Comparison of ENCODE assay signal across 25 mouse cellular contexts in genomic region chr11:78136132-78136531, GRCm38 (mm10). TPM values are rescaled to one million over a fixed set of nuclear protein-coding genes. Genes with fewer than 3 reads are reported as not detected.
DNase-seq lines count a peak whose midpoint lies in the region; ATAC-seq and TF ChIP-seq lines count a peak whose summit lies in the region.
"Had no signal": no experiment of that assay in that cellular context is flagged by ENCODE, and none has a peak within 500 bp of the region (broad histone marks: within the 10 kb centered on the region; RNA-seq: fewer than 3 reads in every experiment).

No protein-coding gene starts in this region.

- TF ChIP-seq RAD21 in MEL (IDR thresholded peaks at IDR 0.05; ENCODE audit: low read depth, low read length), result no peak

- no peaks in the 10 kb centered on the region for H3K9me3 ChIP-seq in liver, embryonic 13.5 days (replicated peaks)
- H3K9me3 ChIP-seq in liver, postnatal 0 days (ENCODE audit: low read length), result no peaks in the 10 kb centered on the region
- H3K9me3 ChIP-seq in MEL (replicated peaks; ENCODE audit: insufficient read depth, low read length), result no peaks in the 10 kb centered on the region
- H3K9me3 ChIP-seq: embryonic facial prominence, embryonic 10.5 days; embryonic facial prominence, embryonic 12.5 days; forebrain, embryonic 13.5 days; forebrain, embryonic 15.5 days; G1E had no signal

- H3K4me1 ChIP-seq in liver, embryonic 13.5 days (replicated peaks), result peaks cover 85% of the 10 kb centered on the region
- peaks cover 40% of the 10 kb centered on the region for H3K4me1 ChIP-seq in liver, postnatal 0 days (ENCODE audit: insufficient read depth)
- peaks cover 38 to 42% of the 10 kb centered on the region in 2 experiments for H3K4me1 ChIP-seq in MEL (ENCODE audit: control insufficient read depth in 1 of 2, insufficient read depth in 2 of 2, low read length in 2 of 2)
- H3K4me1 ChIP-seq: embryonic facial prominence, embryonic 12.5 days; forebrain, embryonic 15.5 days had no signal

- TF ChIP-seq POLR2A in MEL (IDR thresholded peaks at IDR 0.05; ENCODE audit: control insufficient read depth in 1 of 2, insufficient read depth in 1 of 2, low read depth in 1 of 2, low read length in 2 of 2, poor library complexity in 1 of 2), result no peak

- H3K27me3 ChIP-seq in liver, embryonic 13.5 days, result no peaks in the 10 kb centered on the region
- H3K27me3 ChIP-seq in liver, postnatal 0 days (ENCODE audit: insufficient read depth, low read length), result no peaks in the 10 kb centered on the region
- no peaks in the 10 kb centered on the region for H3K27me3 ChIP-seq in MEL (ENCODE audit: control insufficient read depth in 1 of 2, insufficient read depth in 2 of 2, low read length in 2 of 2)
- H3K27me3 ChIP-seq: CH12.LX; embryonic facial prominence, embryonic 12.5 days; forebrain, embryonic 13.5 days; forebrain, embryonic 15.5 days had no signal

- H3K79me2 ChIP-seq in MEL (ENCODE audit: control insufficient read depth, insufficient read depth, low read length, poor library complexity), result no peaks in the 10 kb centered on the region; the same call in 1 of the 2 replicates

- no peak for DNase-seq in liver, embryonic 13.5 days
- no peak for DNase-seq in liver, postnatal 0 days
- DNase-seq in MEL (ENCODE audit: low read depth, low spot score), result peak; percentile 82
- DNase-seq in heart, adult 9 months (ENCODE audit: low spot score in 2 of 2), result no peak
- no peak for DNase-seq in spleen, postnatal 36 days (ENCODE audit: low spot score in 2 of 2)
- DNase-seq: adrenal gland, adult 2 months; adrenal gland, postnatal 10 days; adrenal gland, postnatal 25 days; B cell, adult 2 months; cerebellum, adult 11 months; cerebellum, adult 18-20 months; cerebellum, adult 8-10 months; cerebellum, adult 9-11 months; cerebellum, postnatal 14 days; cerebellum, postnatal 36 days; forebrain, postnatal 0 days had no signal

- no peaks in the 10 kb centered on the region for H3K36me3 ChIP-seq in liver, embryonic 13.5 days
- H3K36me3 ChIP-seq in liver, postnatal 0 days (replicated peaks; ENCODE audit: insufficient read depth, low read length), result no peaks in the 10 kb centered on the region
- H3K36me3 ChIP-seq in MEL (ENCODE audit: control insufficient read depth in 1 of 2, insufficient read depth in 2 of 2, low read length in 2 of 2), result peaks cover 0 to 41% of the 10 kb centered on the region in 2 experiments; a peak in 2 of 4 replicates
- H3K36me3 ChIP-seq: embryonic facial prominence, embryonic 12.5 days; forebrain, embryonic 15.5 days had no signal

- H3K27ac ChIP-seq in liver, embryonic 13.5 days, result peak overlapping the region; percentile 68
- H3K27ac ChIP-seq in liver, postnatal 0 days (ENCODE audit: low read depth), result no peak overlapping the region
- H3K27ac ChIP-seq in MEL (ENCODE audit: control insufficient read depth, low read depth, low read length), result peak overlapping the region; percentile 31; the same call in 1 of the 2 replicates
- H3K27ac ChIP-seq: embryonic facial prominence, embryonic 10.5 days; embryonic facial prominence, embryonic 12.5 days; forebrain, embryonic 13.5 days; forebrain, embryonic 15.5 days had no signal

- no peak for ATAC-seq in liver, embryonic 13.5 days (ENCODE audit: low read depth)
- no peak for ATAC-seq in liver, postnatal 0 days
- ATAC-seq in common myeloid progenitor, adult 5-6 weeks (replicated peaks; ENCODE audit: low read depth, poor library complexity, severe bottlenecking), result peak; percentile 47; the same call in 1 of the 2 replicates
- peak; percentile 63 for ATAC-seq in megakaryocyte-erythroid progenitor cell, adult 5-6 weeks (replicated peaks; ENCODE audit: low FRiP score, low TSS enrichment, poor library complexity, severe bottlenecking)
- ATAC-seq: CD4-positive, CD25-positive, alpha-beta regulatory T cell, adult 4 months; forebrain, embryonic 13.5 days; forebrain, embryonic 15.5 days; forebrain, postnatal 0 days had no signal

- H3K4me3 ChIP-seq in liver, embryonic 13.5 days (replicated peaks), result no peak overlapping the region
- no peak overlapping the region for H3K4me3 ChIP-seq in liver, postnatal 0 days (ENCODE audit: low read depth, low read length)
- no peak overlapping the region for H3K4me3 ChIP-seq in MEL (ENCODE audit: control insufficient read depth in 1 of 2, insufficient read depth in 1 of 2, low read depth in 2 of 2, low read length in 2 of 2)
- H3K4me3 ChIP-seq: embryonic facial prominence, embryonic 10.5 days; embryonic facial prominence, embryonic 12.5 days; forebrain, embryonic 13.5 days; forebrain, embryonic 15.5 days had no signal

- WGBS in liver, embryonic 13.5 days (ENCODE audit: insufficient replicate concordance), result 40% methylated on average over 1 of the region's 1 CpGs
- 16% methylated on average over 1 of the region's 1 CpGs for WGBS in liver, postnatal 0 days (ENCODE audit: insufficient replicate concordance)

- H3K4me2 ChIP-seq in liver, embryonic 13.5 days, result no peak overlapping the region
- no peak overlapping the region for H3K4me2 ChIP-seq in liver, postnatal 0 days (ENCODE audit: low read depth, low read length)
- H3K4me2 ChIP-seq: embryonic facial prominence, embryonic 12.5 days; forebrain, embryonic 13.5 days; forebrain, embryonic 15.5 days had no signal

- no peak for TF ChIP-seq EP300 in liver, postnatal 0 days (IDR thresholded peaks at IDR 0.05; ENCODE audit: low read depth)
- TF ChIP-seq EP300 in MEL (IDR thresholded peaks at IDR 0.05; ENCODE audit: low read depth in 1 of 2, low read length in 2 of 2), result peak; percentile 84 to 89

- no peak overlapping the region for H3K9ac ChIP-seq in liver, embryonic 13.5 days
- H3K9ac ChIP-seq in liver, postnatal 0 days (replicated peaks), result no peak overlapping the region
- H3K9ac ChIP-seq in MEL (ENCODE audit: control insufficient read depth, low read depth, low read length, poor library complexity, severe bottlenecking), result no peak overlapping the region
- H3K9ac ChIP-seq: embryonic facial prominence, embryonic 12.5 days; forebrain, embryonic 13.5 days; forebrain, embryonic 15.5 days; forebrain, postnatal 0 days had no signal

- TF ChIP-seq CTCF in liver, postnatal 0 days (IDR thresholded peaks at IDR 0.05; ENCODE audit: low read depth), result no peak
- no peak for TF ChIP-seq CTCF in MEL (IDR thresholded peaks at IDR 0.05 in 2 of 3, conservative IDR thresholded peaks at IDR 0.05 in 1 of 3; ENCODE audit: control insufficient read depth in 1 of 3, insufficient read depth in 1 of 3, low read depth in 2 of 3, low read length in 3 of 3, poor library complexity in 1 of 3, severe bottlenecking in 1 of 3)

RNA-seq across cellular contexts. Expression of gene Traf4, which starts 29.3 kb away (rescaled TPM):
- 28.0 and 34.6 TPM in 2 replicates for polyA plus RNA-seq in liver, embryonic 13.5 days (2015; fragmentation: Nextera tagmentation; extraction: Ambion mirVana)
- 15.3 and 18.9 TPM in 2 replicates for polyA plus RNA-seq in liver, postnatal 0 days (2015; fragmentation: Nextera tagmentation; extraction: Ambion mirVana)
- total RNA-seq in MEL (2012; rRNA removed), result 21.0 and 42.0 TPM in 2 replicates
- polyA plus RNA-seq in MEL (2012; ENCODE audit: insufficient read depth in 1 of 2, insufficient read length in 2 of 2, low read depth in 1 of 2, low replicate concordance in 2 of 2, missing spikeins in 1 of 2), result 10 to 100 TPM in 1 of 2 experiments, not detected in 1; 34.4 TPM
- 6.9 and 10.2 TPM in 2 replicates for total RNA-seq in common myeloid progenitor, adult 5-6 weeks (2017)
- 30.3 and 39.1 TPM in 2 replicates for total RNA-seq in megakaryocyte-erythroid progenitor cell, adult 5-6 weeks (2014; fragmentation: Nextera tagmentation)
- 10.3 and 18.0 TPM in 2 replicates for total RNA-seq in megakaryocyte-erythroid progenitor cell, adult 5-6 weeks (2017)

RNA-seq across cellular contexts. Expression of gene Nek8, which starts 40.3 kb away (rescaled TPM):
- 8.9 and 9.2 TPM in 2 replicates for polyA plus RNA-seq in liver, embryonic 13.5 days (2015; fragmentation: Nextera tagmentation; extraction: Ambion mirVana)
- polyA plus RNA-seq in liver, postnatal 0 days (2015; fragmentation: Nextera tagmentation; extraction: Ambion mirVana), result 4.9 and 5.4 TPM in 2 replicates
- 6.0 and 7.5 TPM in 2 replicates for total RNA-seq in MEL (2012; rRNA removed)
- 10 to 100 TPM in 1 of 2 experiments, not detected in 1; 10.1 TPM for polyA plus RNA-seq in MEL (2012; ENCODE audit: insufficient read depth in 1 of 2, insufficient read length in 2 of 2, low read depth in 1 of 2, low replicate concordance in 2 of 2, missing spikeins in 1 of 2)
- 7.1 and 8.2 TPM in 2 replicates for total RNA-seq in common myeloid progenitor, adult 5-6 weeks (2017)
- total RNA-seq in megakaryocyte-erythroid progenitor cell, adult 5-6 weeks (2014; fragmentation: Nextera tagmentation), result 26.7 and 38.5 TPM in 2 replicates
- 3.7 and 7.4 TPM in 2 replicates for total RNA-seq in megakaryocyte-erythroid progenitor cell, adult 5-6 weeks (2017)

RNA-seq across cellular contexts. Expression of gene Tlcd1, which starts 40.4 kb away (rescaled TPM):
- polyA plus RNA-seq in liver, embryonic 13.5 days (2015; fragmentation: Nextera tagmentation; extraction: Ambion mirVana), result 50.3 and 54.3 TPM in 2 replicates
- polyA plus RNA-seq in liver, postnatal 0 days (2015; fragmentation: Nextera tagmentation; extraction: Ambion mirVana), result 38.2 and 40.3 TPM in 2 replicates
- total RNA-seq in MEL (2012; rRNA removed), result 16.2 and 28.3 TPM in 2 replicates
- 10 to 100 TPM in 1 of 2 experiments, not detected in 1; 23.3 TPM for polyA plus RNA-seq in MEL (2012; ENCODE audit: insufficient read depth in 1 of 2, insufficient read length in 2 of 2, low read depth in 1 of 2, low replicate concordance in 2 of 2, missing spikeins in 1 of 2)
- 7.9 and 8.1 TPM in 2 replicates for total RNA-seq in common myeloid progenitor, adult 5-6 weeks (2017)
- total RNA-seq in megakaryocyte-erythroid progenitor cell, adult 5-6 weeks (2014; fragmentation: Nextera tagmentation), result 24.4 and 25.2 TPM in 2 replicates
- 13.3 and 19.6 TPM in 2 replicates for total RNA-seq in megakaryocyte-erythroid progenitor cell, adult 5-6 weeks (2017)

RNA-seq across cellular contexts. Expression of gene Fam222b, which starts 41.7 kb away (rescaled TPM):
- 3.7 and 5.5 TPM in 2 replicates for polyA plus RNA-seq in liver, embryonic 13.5 days (2015; fragmentation: Nextera tagmentation; extraction: Ambion mirVana)
- 5.9 and 7.5 TPM in 2 replicates for polyA plus RNA-seq in liver, postnatal 0 days (2015; fragmentation: Nextera tagmentation; extraction: Ambion mirVana)
- total RNA-seq in MEL (2012; rRNA removed), result 2.4 and 2.5 TPM in 2 replicates
- 1 to 10 TPM in 1 of 2 experiments, not detected in 1; 8.1 TPM for polyA plus RNA-seq in MEL (2012; ENCODE audit: insufficient read depth in 1 of 2, insufficient read length in 2 of 2, low read depth in 1 of 2, low replicate concordance in 2 of 2, missing spikeins in 1 of 2)
- total RNA-seq in common myeloid progenitor, adult 5-6 weeks (2017), result 6.5 and 7.2 TPM in 2 replicates
- total RNA-seq in megakaryocyte-erythroid progenitor cell, adult 5-6 weeks (2014; fragmentation: Nextera tagmentation), result 10.2 and 14.3 TPM in 2 replicates
- total RNA-seq in megakaryocyte-erythroid progenitor cell, adult 5-6 weeks (2017), result 1.8 and 3.9 TPM in 2 replicates

RNA-seq across cellular contexts. Expression of gene Rpl23a, which starts 47.3 kb away (rescaled TPM):
- polyA plus RNA-seq in liver, embryonic 13.5 days (2015; fragmentation: Nextera tagmentation; extraction: Ambion mirVana), result 1,033 and 1,075 TPM in 2 replicates
- polyA plus RNA-seq in liver, postnatal 0 days (2015; fragmentation: Nextera tagmentation; extraction: Ambion mirVana), result 732 and 758 TPM in 2 replicates
- 3,920 and 4,112 TPM in 2 replicates for total RNA-seq in MEL (2012; rRNA removed)
- 1,000 to 10,000 TPM in 1 of 2 experiments, not detected in 1; 2,892 TPM for polyA plus RNA-seq in MEL (2012; ENCODE audit: insufficient read depth in 1 of 2, insufficient read length in 2 of 2, low read depth in 1 of 2, low replicate concordance in 2 of 2, missing spikeins in 1 of 2)
- 3,236 and 3,976 TPM in 2 replicates for total RNA-seq in common myeloid progenitor, adult 5-6 weeks (2017)
- 5,168 and 5,735 TPM in 2 replicates for total RNA-seq in megakaryocyte-erythroid progenitor cell, adult 5-6 weeks (2014; fragmentation: Nextera tagmentation)
- total RNA-seq in megakaryocyte-erythroid progenitor cell, adult 5-6 weeks (2017), result 4,325 and 4,755 TPM in 2 replicates

Comparison
In these comparisons a context has a peak if more than half of its experiments do, and no peak if none do; other contexts are left out.
1. ATAC-seq: peak in common myeloid progenitor, adult 5-6 weeks (single experiment) and megakaryocyte-erythroid progenitor cell, adult 5-6 weeks (single experiment); none in liver, embryonic 13.5 days (single experiment) and liver, postnatal 0 days (single experiment).